In genomic region chr3:60515430-60515829, GRCm38 (mm10) we compare ENCODE assay signal across 9 mouse cellular contexts. TPM values are rescaled to one million over a fixed set of nuclear protein-coding genes. Genes with fewer than 3 reads are reported as not detected.
DNase-seq lines count a peak whose midpoint lies in the region; ATAC-seq and TF ChIP-seq lines count a peak whose summit lies in the region.
"Had no signal": no experiment of that assay in that cellular context is flagged by ENCODE, and none has a peak within 500 bp of the region (broad histone marks: within the 10 kb centered on the region; RNA-seq: fewer than 3 reads in every experiment).

No protein-coding gene starts in this region.

- peak; percentile 96 for DNase-seq in liver, adult 2 months (ENCODE audit: extremely low read depth, low read depth, low spot score)
- DNase-seq in liver: no peak
- peak; percentile 76 for DNase-seq in adrenal gland, adult 8-10 months
- DNase-seq in MN1 (ENCODE audit: low spot score): no peak
- DNase-seq: kidney, postnatal 25 days had no signal

- H3K4me3 ChIP-seq in liver, adult 2 months (ENCODE audit: insufficient read depth, low read depth, low read length): no peak overlapping the region
- no peak overlapping the region for H3K4me3 ChIP-seq in heart, embryonic 11.5 days (ENCODE audit: low read depth, low read length)
- H3K4me3 ChIP-seq in liver, embryonic 16.5 days (ENCODE audit: low read depth, low read length): no peak overlapping the region
- H3K4me3 ChIP-seq in hindbrain, embryonic 12.5 days: no peak overlapping the region

- TF ChIP-seq POLR2A in liver, adult 2 months (IDR thresholded peaks at IDR 0.05; ENCODE audit: extremely low read depth, insufficient read depth, low read length): no peak

- H3K36me3 ChIP-seq in liver, adult 2 months (ENCODE audit: control insufficient read depth, insufficient read depth, low read length): no peaks in the 10 kb centered on the region
- H3K36me3 ChIP-seq in heart, embryonic 11.5 days (ENCODE audit: control insufficient read depth, insufficient read depth, low read length): no peaks in the 10 kb centered on the region
- no peaks in the 10 kb centered on the region for H3K36me3 ChIP-seq in liver, embryonic 16.5 days (ENCODE audit: control insufficient read depth, insufficient read depth)
- H3K36me3 ChIP-seq in hindbrain, embryonic 12.5 days: no peaks in the 10 kb centered on the region

- H3K79me2 ChIP-seq in liver, adult 2 months (ENCODE audit: control insufficient read depth, insufficient read depth, low read length): peaks cover 18% of the 10 kb centered on the region; the same call in 1 of the 2 replicates

- ATAC-seq in heart, embryonic 11.5 days (replicated peaks; ENCODE audit: insufficient number of reproducible peaks, low FRiP score, low TSS enrichment): peak; percentile 61; the same call in 1 of the 2 replicates
- ATAC-seq in liver, embryonic 16.5 days (ENCODE audit: low read depth): peak; percentile 23; the same call in 1 of the 2 replicates
- ATAC-seq in hindbrain, embryonic 12.5 days (ENCODE audit: low FRiP score): no peak
- ATAC-seq: hindbrain, postnatal 0 days had no signal

- no peak overlapping the region for H3K4me2 ChIP-seq in heart, embryonic 11.5 days
- no peak overlapping the region for H3K4me2 ChIP-seq in liver, embryonic 16.5 days (ENCODE audit: low read depth, low read length)
- H3K4me2 ChIP-seq in hindbrain, embryonic 12.5 days (replicated peaks): no peak overlapping the region

- H3K27me3 ChIP-seq in liver, adult 2 months (ENCODE audit: control insufficient read depth, insufficient read depth, low read length): no peaks in the 10 kb centered on the region
- H3K27me3 ChIP-seq in heart, embryonic 11.5 days (ENCODE audit: control insufficient read depth, insufficient read depth, low read length): no peaks in the 10 kb centered on the region
- H3K27me3 ChIP-seq in liver, embryonic 16.5 days (ENCODE audit: control insufficient read depth, insufficient read depth, low read depth, low read length): no peaks in the 10 kb centered on the region
- H3K27me3 ChIP-seq in hindbrain, embryonic 12.5 days: no peaks in the 10 kb centered on the region

- no peak for TF ChIP-seq CTCF in liver, adult 2 months (IDR thresholded peaks at IDR 0.05; ENCODE audit: low read depth, low read length)

- peaks cover 29% of the 10 kb centered on the region for H3K4me1 ChIP-seq in liver, adult 2 months (ENCODE audit: control insufficient read depth, insufficient read depth, low read length)
- peaks cover 22% of the 10 kb centered on the region for H3K4me1 ChIP-seq in heart, embryonic 11.5 days (ENCODE audit: control insufficient read depth, insufficient read depth, low read length)
- H3K4me1 ChIP-seq in liver, embryonic 16.5 days (ENCODE audit: control insufficient read depth, low read depth, low read length): peaks cover 31% of the 10 kb centered on the region
- H3K4me1 ChIP-seq in hindbrain, embryonic 12.5 days: peaks cover 5% of the 10 kb centered on the region

- H3K9me3 ChIP-seq in heart, embryonic 11.5 days (replicated peaks; ENCODE audit: control insufficient read depth, low read length): no peaks in the 10 kb centered on the region
- H3K9me3 ChIP-seq in liver, embryonic 16.5 days (replicated peaks; ENCODE audit: control insufficient read depth, low read length): no peaks in the 10 kb centered on the region
- no peaks in the 10 kb centered on the region for H3K9me3 ChIP-seq in hindbrain, embryonic 12.5 days (replicated peaks)

- H3K9ac ChIP-seq in liver, adult 2 months (ENCODE audit: low read depth, low read length): no peak overlapping the region
- no peak overlapping the region for H3K9ac ChIP-seq in heart, embryonic 11.5 days (ENCODE audit: low read depth, low read length)
- no peak overlapping the region for H3K9ac ChIP-seq in liver, embryonic 16.5 days (ENCODE audit: low read depth, low read length)
- H3K9ac ChIP-seq in hindbrain, embryonic 12.5 days: no peak overlapping the region

- H3K27ac ChIP-seq in liver, adult 2 months (replicated peaks; ENCODE audit: insufficient read depth, low read depth, low read length): no peak overlapping the region
- H3K27ac ChIP-seq in heart, embryonic 11.5 days (ENCODE audit: low read depth, low read length): no peak overlapping the region
- H3K27ac ChIP-seq in liver, embryonic 16.5 days (ENCODE audit: low read length): peak overlapping the region; percentile 34; the same call in 1 of the 2 replicates
- H3K27ac ChIP-seq in hindbrain, embryonic 12.5 days: no peak overlapping the region
- H3K27ac ChIP-seq: hindbrain, postnatal 0 days had no signal

RNA-seq across cellular contexts. Expression of gene Mbnl1, which starts 42.8 kb away (rescaled TPM):
- 107 and 111 TPM in 2 replicates for total RNA-seq in liver, adult 2 months (2014; rRNA removed)
- 22.6 and 27.3 TPM in 2 replicates for polyA plus RNA-seq in liver, adult 2 months (2012; rRNA removed)
- 1,000 to 10,000 TPM in 1 of 4 experiments, 100 to 1,000 TPM in 3; 518 to 1,002 (median 693) TPM for total RNA-seq in adrenal gland, adult 8-10 months (2022)
- 76.6 and 101 TPM in 2 replicates for polyA plus RNA-seq in heart, embryonic 11.5 days (2014; fragmentation: Nextera tagmentation; extraction: Ambion mirVana)
- polyA plus RNA-seq in liver, embryonic 16.5 days (2015; fragmentation: Nextera tagmentation; extraction: Ambion mirVana): 88.6 and 88.7 TPM in 2 replicates
- 46.9 and 56.2 TPM in 2 replicates for polyA plus RNA-seq in hindbrain, embryonic 12.5 days (2016; fragmentation: Nextera tagmentation; extraction: Ambion mirVana)

Comparison
In these comparisons a context has a peak if more than half of its experiments do, and no peak if none do; other contexts are left out.
1. DNase-seq: peak in liver, adult 2 months (single experiment) and adrenal gland, adult 8-10 months (single experiment); none in liver (single experiment) and MN1 (single experiment).